Mouse (Mus musculus) MEL (cell line): ENCODE measurements at regions not wholly inside any gene's neighbourhood (a gene's known extent, or its start where the extent isn't known, plus 50 kb on each side); places are given as distances from the start of the nearest gene placed in this dataset.
A peak's percentile ranks its signal among the peaks of the same experiment; 100 is the strongest.

Experiments used
- DNase-seq: peaks from one replicate; pipeline ENCODE4 v3.0.0; 2011; ENCODE audit warnings: low read depth, low spot score
- H3K27ac ChIP-seq: 2 replicates; pipeline ENCODE4 v1.5.1; 2012; ENCODE audit warnings: low read depth, mild to moderate bottlenecking, control low read depth, low read length, moderate library complexity; ENCODE audit not compliant: control insufficient read depth
- H3K27me3 ChIP-seq, 2 experiments: fragments of 150-350 bp in 1 of 2; sonication (generic) in 1 of 2; 2 replicates each; pipeline ENCODE4 v1.6.1; 2012; ENCODE audit warnings: low read length in 2 of 2, mild to moderate bottlenecking in 2 of 2, improper control_type of control experiment in 1 of 2, moderate library complexity in 1 of 2; ENCODE audit not compliant: insufficient read depth in 2 of 2, control insufficient read depth in 1 of 2
- H3K36me3 ChIP-seq, 2 experiments: 2 replicates each; pipeline ENCODE4 v1.6.1; 2012 to 2014; ENCODE audit warnings: low read length in 2 of 2, improper control_type of control experiment in 1 of 2, inconsistent platforms in 1 of 2, mild to moderate bottlenecking in 1 of 2; ENCODE audit not compliant: insufficient read depth in 2 of 2, control insufficient read depth in 1 of 2
- H3K4me1 ChIP-seq, 2 experiments: fragments of 150-350 bp in 1 of 2; sonication (generic) in 1 of 2; 2 replicates each; pipeline ENCODE4 v1.6.1; 2012; ENCODE audit warnings: low read length in 2 of 2, improper control_type of control experiment in 1 of 2, mild to moderate bottlenecking in 1 of 2; ENCODE audit not compliant: insufficient read depth in 2 of 2, control insufficient read depth in 1 of 2
- H3K4me3 ChIP-seq, 2 experiments: fragments of 150-350 bp in 1 of 2; sonication (generic) in 1 of 2; 2 replicates each; pipeline ENCODE4 v1.5.1; 2012; ENCODE audit warnings: low read depth in 2 of 2, low read length in 2 of 2, mild to moderate bottlenecking in 2 of 2, moderate library complexity in 2 of 2, control low read depth in 1 of 2, improper control_type of control experiment in 1 of 2; ENCODE audit not compliant: control insufficient read depth in 1 of 2, insufficient read depth in 1 of 2
- H3K79me2 ChIP-seq: 2 replicates; pipeline ENCODE4 v1.6.1; 2012; ENCODE audit warnings: mild to moderate bottlenecking, low read length, moderate library complexity; ENCODE audit not compliant: control insufficient read depth, poor library complexity, insufficient read depth
- H3K9ac ChIP-seq: 2 replicates; pipeline ENCODE4 v1.6.1; 2012; ENCODE audit warnings: low read depth, mild to moderate bottlenecking, control low read depth, low read length, moderate library complexity; ENCODE audit not compliant: control insufficient read depth, poor library complexity, severe bottlenecking
- H3K9me3 ChIP-seq: fragments of 150-350 bp; sonication (generic); replicated peaks from 2 replicates; pipeline ENCODE4 v1.6.1; 2012; ENCODE audit warnings: mild to moderate bottlenecking, low read length, improper control_type of control experiment, moderate library complexity; ENCODE audit not compliant: insufficient read depth
- CHD1 ChIP-seq: IDR thresholded peaks from 2 replicates; pipeline ENCODE4 v1.6.1; 2012; ENCODE audit warnings: low read depth, mild to moderate bottlenecking, inconsistent platforms, low read length, improper control_type of control experiment
- CHD2 ChIP-seq: IDR thresholded peaks from 2 replicates; pipeline ENCODE4 v1.6.1; 2011; ENCODE audit warnings: low read length, improper control_type of control experiment
- ETS1 ChIP-seq: IDR thresholded peaks from 2 replicates; pipeline ENCODE4 v1.6.1; 2012; ENCODE audit warnings: low read depth, mild to moderate bottlenecking, inconsistent platforms, low read length, improper control_type of control experiment, moderate library complexity
- GATA1 ChIP-seq: IDR thresholded peaks from 2 replicates; pipeline ENCODE4 v1.6.1; 2011; ENCODE audit warnings: low read depth, low read length, improper control_type of control experiment
- HCFC1 ChIP-seq: IDR thresholded peaks from 2 replicates; pipeline ENCODE4 v1.6.1; 2012; ENCODE audit warnings: low read depth, mild to moderate bottlenecking, inconsistent platforms, low read length, improper control_type of control experiment, moderate library complexity
- JUND ChIP-seq: IDR thresholded peaks from 2 replicates; pipeline ENCODE4 v1.6.1; 2011; ENCODE audit warnings: low read depth, mild to moderate bottlenecking, improper control_type of control experiment, low read length
- KAT2A ChIP-seq: conservative IDR thresholded peaks from 2 replicates; pipeline ENCODE4 v1.6.1; 2012; ENCODE audit warnings: low read depth, low read length, improper control_type of control experiment, inconsistent platforms
- MAZ ChIP-seq: IDR thresholded peaks from 2 replicates; pipeline ENCODE4 v1.6.1; 2012; ENCODE audit warnings: low read depth, mild to moderate bottlenecking, inconsistent platforms, low read length, improper control_type of control experiment
- MXI1 ChIP-seq: IDR thresholded peaks from 2 replicates; pipeline ENCODE4 v1.6.1; 2011; ENCODE audit warnings: mild to moderate bottlenecking, low read depth, low read length, improper control_type of control experiment
- MYB ChIP-seq: IDR thresholded peaks from 2 replicates; pipeline ENCODE4 v1.6.1; 2011; ENCODE audit warnings: mild to moderate bottlenecking, low read depth, low read length, improper control_type of control experiment
- NELFE ChIP-seq: IDR thresholded peaks from 2 replicates; pipeline ENCODE4 v1.6.1; 2011; ENCODE audit warnings: low read depth, low read length, improper control_type of control experiment
- NRF1 ChIP-seq: IDR thresholded peaks from 2 replicates; pipeline ENCODE4 v1.6.1; 2014; ENCODE audit warnings: low read depth, mild to moderate bottlenecking, inconsistent platforms, low read length, improper control_type of control experiment, moderate library complexity; ENCODE audit not compliant: poor library complexity, insufficient read depth, severe bottlenecking
- POLR2A ChIP-seq, 2 experiments: IDR thresholded peaks; 2 replicates each; pipeline ENCODE4 v1.6.1; 2011 to 2012; ENCODE audit warnings: low read length in 2 of 2, mild to moderate bottlenecking in 2 of 2, control low read depth in 1 of 2, improper control_type of control experiment in 1 of 2, low read depth in 1 of 2, moderate library complexity in 1 of 2; ENCODE audit not compliant: control insufficient read depth in 1 of 2, insufficient read depth in 1 of 2, poor library complexity in 1 of 2
- POLR2AphosphoS2 ChIP-seq: IDR thresholded peaks from 2 replicates; pipeline ENCODE4 v1.6.1; 2011; ENCODE audit warnings: low read length, improper control_type of control experiment
- POLR2AphosphoS5 ChIP-seq: IDR thresholded peaks from 2 replicates; pipeline ENCODE4 v1.6.1; 2012; ENCODE audit warnings: low read depth, borderline replicate concordance, mild to moderate bottlenecking, inconsistent platforms, low read length, moderate library complexity, mixed read lengths
- RAD21 ChIP-seq: IDR thresholded peaks from 2 replicates; pipeline ENCODE4 v1.6.1; 2011; ENCODE audit warnings: mild to moderate bottlenecking, low read depth, low read length, improper control_type of control experiment
- RCOR1 ChIP-seq: IDR thresholded peaks from 2 replicates; pipeline ENCODE4 v1.6.1; 2012; ENCODE audit warnings: low read depth, mild to moderate bottlenecking, inconsistent platforms, low read length, improper control_type of control experiment
- ZC3H11A ChIP-seq: IDR thresholded peaks from 2 replicates; pipeline ENCODE4 v1.6.1; 2012; ENCODE audit warnings: low read depth, mild to moderate bottlenecking, inconsistent platforms, low read length, improper control_type of control experiment
- ZMIZ1 ChIP-seq: IDR thresholded peaks from 2 replicates; pipeline ENCODE4 v1.6.1; 2012; ENCODE audit warnings: low read depth, mild to moderate bottlenecking, inconsistent platforms, low read length, improper control_type of control experiment, moderate library complexity
- ZNF384 ChIP-seq: IDR thresholded peaks from 2 replicates; pipeline ENCODE4 v1.6.1; 2012; ENCODE audit warnings: low read depth, mild to moderate bottlenecking, inconsistent platforms, low read length, improper control_type of control experiment

GRCm38 (mm10) chr10:41003197-41003596 is 68.9 kb downstream of the Gpr6 start:
- H3K79me2 ChIP-seq = no peaks in the 10 kb centered on the region
- TF ChIP-seq POLR2AphosphoS2 (no peak), NELFE (no peak), ZNF384 (no peak), GATA1 (no peak), MYB (no peak), JUND (no peak), POLR2A (IDR thresholded peaks at IDR 0.05; ENCODE audit: control insufficient read depth in 1 of 2, insufficient read depth in 1 of 2, low read depth in 1 of 2, low read length in 2 of 2, poor library complexity in 1 of 2) (no peak), RCOR1 (no peak), ZC3H11A (no peak), CHD1 (no peak), HCFC1 (no peak)
- H3K4me3 ChIP-seq = no peak overlapping the region
- H3K27ac ChIP-seq = no peak overlapping the region
- H3K36me3 ChIP-seq = peaks cover 0 to 3% of the 10 kb centered on the region in 2 experiments; a peak in 2 of 4 replicates
- H3K27me3 ChIP-seq = no peaks in the 10 kb centered on the region; a peak in 2 of 4 replicates
- H3K4me1 ChIP-seq = peaks cover 0 to 10% of the 10 kb centered on the region in 2 experiments; a peak in 2 of 4 replicates
- H3K9me3 ChIP-seq = no peaks in the 10 kb centered on the region
- no peak for DNase-seq
- no peak overlapping the region for H3K9ac ChIP-seq

GRCm38 (mm10) chr10:41000965-41001364 is 71.1 kb downstream of the Gpr6 start:
- Histone ChIP-seq H3K9me3 (no peaks in the 10 kb centered on the region), H3K4me3 (no peak overlapping the region), H3K27ac (no peak overlapping the region)

GRCm38 (mm10) chr10:40999486-40999885 is 72.6 kb downstream of the Gpr6 start:
- Histone ChIP-seq H3K27ac (no peak overlapping the region), H3K36me3 (no peaks in the 10 kb centered on the region)
- no peak for TF ChIP-seq MAZ
- TF ChIP-seq ETS1 = no peak
- no peak for TF ChIP-seq KAT2A
- TF ChIP-seq RAD21 = no peak
- TF ChIP-seq MXI1 = no peak
- no peak for TF ChIP-seq MYB
- TF ChIP-seq ZC3H11A = no peak
- TF ChIP-seq ZMIZ1 = no peak

More at GRCm38 (mm10) chr10:41000965-41001364, 71.1 kb downstream of the Gpr6 start:
- H3K27me3 ChIP-seq = no peaks in the 10 kb centered on the region; a peak in 2 of 4 replicates
- H3K36me3 ChIP-seq = no peaks in the 10 kb centered on the region
- no peak for DNase-seq
- no peak for TF ChIP-seq CHD2
- no peak for TF ChIP-seq NRF1
- 0 out of 2 replicates have a peak, but pooled peaks have one; percentile 67 for TF ChIP-seq POLR2AphosphoS5
- no peak for TF ChIP-seq ZC3H11A
- no peaks in the 10 kb centered on the region for H3K4me1 ChIP-seq
- no peaks in the 10 kb centered on the region for H3K79me2 ChIP-seq
- no peak overlapping the region for H3K9ac ChIP-seq

More at GRCm38 (mm10) chr10:40999486-40999885, 72.6 kb downstream of the Gpr6 start:
- H3K4me1 ChIP-seq = no peaks in the 10 kb centered on the region
- no peak for DNase-seq
- H3K27me3 ChIP-seq = no peaks in the 10 kb centered on the region; a peak in 3 of 4 replicates
- no peak overlapping the region for H3K9ac ChIP-seq
- H3K4me3 ChIP-seq = no peak overlapping the region
- H3K9me3 ChIP-seq = no peaks in the 10 kb centered on the region
- H3K79me2 ChIP-seq = no peaks in the 10 kb centered on the region
